Mouse (Mus musculus) mouse trophoblast stem cell (cell line): ENCODE measurements around the gene Kdelr3.

Experiments
- in situ Hi-C, 2 experiments: fragments of 300-500 bp; cut with MseI, MboI; formaldehyde crosslinking; loops; 2 replicates in 1 of 2; 3 replicates in 1 of 2; pipeline ENCODE4 v1.15.1; 2025

The Kdelr3 gene

GRCm38 (mm10) chr15:79510425-79510824 is 5.8 kb upstream of the Kdelr3 start:
- in situ Hi-C loops: no loop called here

GRCm38 (mm10) chr15:79511553-79512320 is 4.5 kb upstream of the Kdelr3 start:
- in situ Hi-C loops: no loop called here

- in situ Hi-C loops: no loop called here
Measured at GRCm38 (mm10) chr15:79513940-79514339, 2.3 kb upstream of the Kdelr3 start.

- in situ Hi-C loops: no loop called here
Measured at GRCm38 (mm10) chr15:79517710-79518109, 1.5 kb downstream of the Kdelr3 start.

GRCm38 (mm10) chr15:79518571-79518970 is 2.4 kb downstream of the Kdelr3 start:
- in situ Hi-C loops: no loop called here

- in situ Hi-C loops: no loop called here
Measured at GRCm38 (mm10) chr15:79519400-79520220, 3.4 kb downstream of the Kdelr3 start.

- in situ Hi-C loops: no loop called here
Measured at GRCm38 (mm10) chr15:79525564-79525963, 9.4 kb downstream of the Kdelr3 start.

GRCm38 (mm10) chr15:79525979-79526768 is 10.0 kb downstream of the Kdelr3 start:
- in situ Hi-C loops: no loop called here

GRCm38 (mm10) chr15:79527192-79527591 is 11.0 kb downstream of the Kdelr3 start:
- in situ Hi-C loops: no loop called here

GRCm38 (mm10) chr15:79527991-79528639 is 11.9 kb downstream of the Kdelr3 start:
- in situ Hi-C loops: no loop called here

- in situ Hi-C loops: no loop called here
Measured at GRCm38 (mm10) chr15:79529935-79530334, 13.7 kb downstream of the Kdelr3 start.

- in situ Hi-C loops: no loop called here
Measured at GRCm38 (mm10) chr15:79533796-79534195, 17.6 kb downstream of the Kdelr3 start.

GRCm38 (mm10) chr15:79543968-79544367 is 27.8 kb downstream of the Kdelr3 start:
- in situ Hi-C loops: no loop called here

- in situ Hi-C loops: no loop called here
Measured at GRCm38 (mm10) chr15:79545496-79545895, 29.3 kb downstream of the Kdelr3 start.

- in situ Hi-C loops: no loop called here
Measured at GRCm38 (mm10) chr15:79545921-79546399, 29.7 kb downstream of the Kdelr3 start.

- in situ Hi-C loops: no loop called here
Measured at GRCm38 (mm10) chr15:79546410-79547288, 30.4 kb downstream of the Kdelr3 start, which contains the start of gene Ddx17. TSS of gene Ddx17 (minus strand) at chr15:79546741.

GRCm38 (mm10) chr15:79547289-79547820 is 31.1 kb downstream of the Kdelr3 start:
- in situ Hi-C loops: no loop called here

GRCm38 (mm10) chr15:79548226-79548625 is 32.0 kb downstream of the Kdelr3 start:
- in situ Hi-C loops: no loop called here

- in situ Hi-C loops: no loop called here
Measured at GRCm38 (mm10) chr15:79552566-79552965, 36.4 kb downstream of the Kdelr3 start.

GRCm38 (mm10) chr15:79559649-79560048 is 43.4 kb downstream of the Kdelr3 start:
- in situ Hi-C loops: no loop called here
